Mouse (Mus musculus): ENCODE results near the gene Entpd1.

The Entpd1 gene

GRCm38 (mm10) chr19:40665778-40666177 lies 53.6 kb downstream of the Entpd1 start:
- DNase-seq (ENCODE audit: low spot score): no peak

DNA sequence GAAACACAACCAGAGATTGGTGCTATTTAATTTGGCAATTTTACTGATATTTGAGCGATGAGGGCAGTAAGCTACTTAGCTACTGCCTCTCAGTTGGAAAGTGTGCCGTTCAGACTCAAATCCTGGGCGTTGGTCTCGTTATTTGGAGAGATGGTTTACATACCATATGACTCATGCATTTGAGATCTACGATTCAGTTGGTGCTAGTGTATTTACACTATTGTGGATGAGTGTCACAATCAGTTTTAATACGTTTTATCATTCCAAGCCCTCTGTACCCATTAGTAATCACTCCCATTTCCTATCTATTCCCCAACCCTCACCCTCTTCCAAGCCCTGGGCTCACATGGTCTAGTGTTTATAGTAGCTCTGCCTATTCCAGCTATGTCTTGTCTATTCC lies 54.9 kb downstream of the Entpd1 start:
- no peak for DNase-seq (ENCODE audit: low spot score)

- DNase-seq (ENCODE audit: low spot score): no peak
Measured at GRCm38 (mm10) chr19:40675329-40675728, 63.2 kb downstream of the Entpd1 start.

GRCm38 (mm10) chr19:40678087-40678486 lies 65.9 kb downstream of the Entpd1 start:
- no peak for DNase-seq (ENCODE audit: low spot score)

DNA sequence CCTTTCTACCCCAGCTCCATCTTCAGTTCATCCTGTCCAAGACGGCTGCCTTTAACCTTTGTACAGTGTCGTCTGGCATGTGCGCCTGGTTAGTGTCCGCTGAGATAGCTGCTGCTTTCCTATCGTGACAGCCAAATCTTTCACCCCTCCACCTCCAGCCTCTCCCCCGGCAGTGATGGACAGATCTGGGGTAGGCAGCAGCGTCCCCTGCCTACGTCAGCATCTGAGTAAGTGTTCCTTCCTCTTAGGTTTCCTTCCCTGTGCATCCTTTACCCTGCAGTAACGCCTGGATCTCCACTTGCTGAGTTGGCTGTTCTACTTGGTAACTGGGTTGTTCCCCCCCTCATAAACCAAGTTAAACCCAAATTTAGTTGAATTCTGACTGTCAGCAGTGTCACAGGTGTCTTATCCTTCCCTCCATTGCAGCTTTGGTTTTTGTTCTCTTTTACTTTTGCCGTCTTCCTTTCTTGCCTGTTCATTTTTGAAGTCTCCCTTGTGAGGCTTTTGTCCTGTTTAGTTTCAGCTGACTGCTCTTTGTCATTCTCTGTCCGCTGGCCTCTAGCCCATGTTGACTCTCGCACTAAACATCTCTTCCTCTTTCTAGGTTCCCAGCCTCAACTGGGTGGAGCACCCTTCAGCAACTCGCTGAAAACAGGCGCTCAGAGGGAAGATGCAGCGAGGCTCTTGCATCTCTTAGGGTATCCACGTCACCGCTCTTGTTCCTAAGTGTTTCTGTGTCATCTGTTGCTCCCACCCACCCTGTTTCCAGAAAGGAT lies 66.6 kb downstream of the Entpd1 start:
- DNase-seq (ENCODE audit: low spot score): no peak

- DNase-seq (ENCODE audit: low spot score): no peak
Measured at GRCm38 (mm10) chr19:40679632-40680031, 67.5 kb downstream of the Entpd1 start.

DNA sequence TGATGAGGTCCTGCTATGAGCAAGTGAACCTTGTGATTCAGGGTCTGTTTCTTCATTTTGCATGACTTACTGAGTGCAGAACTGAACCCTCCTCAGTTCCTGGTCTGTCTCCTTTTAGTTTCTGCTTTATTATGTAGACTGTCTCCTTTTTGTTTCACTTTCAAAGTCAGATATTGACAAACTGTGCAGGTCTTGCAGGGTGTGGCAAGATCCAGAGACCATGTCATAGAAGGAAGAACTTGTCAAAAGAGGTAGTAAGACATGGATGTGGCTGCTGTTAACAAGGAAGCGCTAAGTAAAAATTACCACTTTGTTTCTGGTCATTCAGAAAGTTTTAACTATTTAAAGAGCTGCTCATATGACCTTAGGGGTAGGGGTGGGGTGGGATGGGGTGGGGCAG lies 72.0 kb downstream of the Entpd1 start:
- no peak for DNase-seq (ENCODE audit: low spot score)

- no peak for DNase-seq (ENCODE audit: low spot score)
Measured at GRCm38 (mm10) chr19:40684566-40684965, 72.4 kb downstream of the Entpd1 start.

- DNase-seq (ENCODE audit: low spot score): peak; percentile 24
Measured at GRCm38 (mm10) chr19:40687291-40687927, 75.2 kb downstream of the Entpd1 start.

- DNase-seq (ENCODE audit: low spot score): no peak
Measured at GRCm38 (mm10) chr19:40693201-40693600, 81.0 kb downstream of the Entpd1 start.

DNA sequence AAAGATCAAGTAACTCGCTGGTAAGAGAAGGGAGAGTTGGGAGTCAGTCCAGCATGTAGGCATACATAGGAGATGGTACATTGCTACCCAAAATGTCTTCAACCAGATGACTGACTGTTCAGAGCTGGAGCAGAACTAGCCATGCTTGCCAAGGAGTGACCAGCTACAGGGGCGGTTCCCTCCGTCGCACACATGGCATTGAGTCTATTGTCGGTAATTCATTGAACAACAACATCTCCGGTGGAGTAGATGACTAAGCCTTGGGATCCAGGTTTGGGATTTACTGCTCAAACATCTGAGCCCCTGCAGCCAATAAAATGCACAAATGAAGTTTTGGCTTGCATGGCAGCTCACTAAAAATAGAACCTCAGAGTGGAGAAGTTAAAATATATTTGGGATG lies 84.0 kb downstream of the Entpd1 start:
- DNase-seq (ENCODE audit: low spot score): no peak

GRCm38 (mm10) chr19:40698103-40698853 lies 86.1 kb downstream of the Entpd1 start:
- no peak for DNase-seq (ENCODE audit: low spot score)

DNA sequence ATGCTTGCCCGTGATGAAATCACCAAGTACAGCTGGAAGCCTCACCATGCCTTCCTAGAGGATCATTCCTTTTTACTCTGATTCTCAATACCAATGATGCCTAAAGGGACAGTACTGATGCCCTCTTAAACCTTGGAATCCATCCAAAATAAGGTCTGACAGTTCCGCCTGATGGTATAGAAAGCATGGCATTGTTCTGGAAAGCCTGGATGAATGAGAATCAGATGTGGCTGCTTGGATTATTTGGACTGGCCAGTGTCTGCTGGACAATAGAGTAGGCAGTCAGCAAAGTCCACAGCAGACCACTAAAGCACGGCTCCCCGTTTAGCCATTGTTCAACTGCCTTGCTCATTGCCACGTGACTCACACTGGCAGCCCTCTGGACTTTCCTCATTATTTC lies 87.7 kb downstream of the Entpd1 start:
- DNase-seq (ENCODE audit: low spot score): no peak

DNA sequence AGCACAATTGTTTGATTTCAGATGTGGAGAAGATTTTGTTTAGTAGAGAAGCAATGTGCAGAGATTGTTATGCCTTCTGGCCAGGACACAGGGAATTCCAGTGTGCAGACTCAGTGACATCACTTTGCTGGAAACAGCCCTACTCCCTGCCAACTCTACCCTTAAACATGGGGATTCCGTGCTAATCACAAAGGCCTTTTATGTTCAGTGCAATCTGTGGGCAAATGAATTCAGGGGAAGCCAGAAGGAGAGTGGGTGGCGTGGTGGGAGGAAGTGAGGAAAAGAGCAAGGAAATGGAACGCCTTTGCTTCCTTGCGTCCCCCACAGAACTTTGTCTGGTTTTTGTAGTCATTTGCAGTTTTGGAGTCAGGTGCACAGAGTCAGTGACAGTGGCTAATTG lies 90.2 kb downstream of the Entpd1 start:
- DNase-seq (ENCODE audit: low spot score): no peak

DNA sequence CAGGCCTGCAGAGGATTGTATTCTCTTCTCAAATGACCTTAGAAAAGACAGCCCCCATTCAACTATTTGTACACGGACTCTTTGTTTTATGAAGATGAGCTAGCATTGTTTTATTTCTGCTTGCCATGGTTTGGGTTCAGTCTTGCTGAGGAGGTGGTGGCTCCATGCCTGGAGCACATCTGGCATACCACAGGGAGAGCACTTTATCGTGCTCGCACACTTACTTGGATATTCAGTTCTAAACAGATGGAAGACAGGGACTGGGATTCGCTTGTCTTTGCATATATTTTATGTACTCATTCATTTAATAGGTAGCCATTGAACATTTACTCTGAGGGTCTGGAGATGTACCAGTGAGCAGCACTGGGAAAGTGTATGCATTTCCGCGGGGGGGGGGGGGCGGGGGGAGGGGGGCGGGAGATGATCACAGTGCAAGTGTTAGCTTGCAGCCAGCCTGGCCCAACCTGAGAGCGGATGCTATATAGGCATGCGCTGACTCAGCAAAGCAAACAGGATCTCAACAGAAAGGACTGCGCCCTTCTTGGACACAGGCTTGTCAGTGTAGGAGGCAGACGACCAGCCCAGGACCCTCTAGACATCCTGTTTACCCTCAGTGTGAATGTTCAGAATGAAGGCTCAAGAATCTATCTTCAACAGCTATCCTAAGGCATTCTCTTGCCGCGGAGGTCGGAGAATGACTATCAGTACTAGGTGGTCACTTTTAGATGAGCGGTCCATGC lies 100.9 kb downstream of the Entpd1 start:
- DNase-seq (ENCODE audit: low spot score): no peak

DNA sequence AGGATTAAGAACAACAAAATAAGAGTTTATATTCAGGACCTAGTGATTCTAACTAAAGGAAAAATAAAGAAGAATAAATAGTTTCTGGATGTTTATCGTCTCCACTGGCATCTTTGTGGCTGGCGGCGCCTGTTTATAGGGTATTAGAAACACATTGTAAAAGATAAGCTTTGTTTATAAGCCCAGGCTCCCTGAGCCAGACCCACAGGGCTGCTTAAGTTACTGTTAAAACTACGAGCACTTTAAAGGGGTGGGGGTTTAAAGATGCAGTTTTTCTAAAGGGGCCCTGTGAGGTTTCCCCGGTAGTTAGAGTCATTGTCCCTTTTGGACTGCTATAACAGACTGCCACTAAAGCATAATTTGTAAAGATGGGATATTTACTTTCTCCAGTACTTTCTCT lies 102.5 kb downstream of the Entpd1 start:
- DNase-seq (ENCODE audit: low spot score): no peak

DNA sequence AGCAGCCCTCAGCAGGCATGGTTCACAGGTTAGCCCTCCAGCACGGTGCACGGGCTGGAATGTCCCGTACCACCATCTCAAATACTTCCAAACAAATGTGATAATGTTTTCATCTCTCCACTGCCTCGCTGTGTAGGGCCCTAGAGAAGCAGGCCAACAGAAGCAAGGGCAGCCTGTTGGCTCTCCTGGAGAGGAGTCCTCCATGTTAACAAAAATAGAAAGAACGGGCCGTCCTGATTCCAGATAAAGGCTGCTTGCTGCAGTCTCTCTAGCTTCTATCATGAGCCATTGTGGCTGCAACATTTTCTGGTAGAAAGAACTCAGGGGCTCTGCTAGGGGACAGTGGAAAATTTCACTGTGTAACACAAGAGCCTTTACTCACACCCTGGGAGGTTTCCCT lies 104.8 kb downstream of the Entpd1 start:
- no peak for DNase-seq (ENCODE audit: low spot score)

GRCm38 (mm10) chr19:40719439-40720105 lies 107.4 kb downstream of the Entpd1 start:
- DNase-seq (ENCODE audit: low spot score): no peak

GRCm38 (mm10) chr19:40720381-40720780 lies 108.2 kb downstream of the Entpd1 start:
- no peak for DNase-seq (ENCODE audit: low spot score)

- peak; percentile 15 for DNase-seq (ENCODE audit: low spot score)
Measured at GRCm38 (mm10) chr19:40722137-40723038, 110.2 kb downstream of the Entpd1 start.

- no peak for DNase-seq (ENCODE audit: low spot score)
Measured at GRCm38 (mm10) chr19:40723516-40723915, 111.3 kb downstream of the Entpd1 start.

Measured in spleen, adult 12 weeks (tissue).